Mouse (Mus musculus): ENCODE measurements around the gene Lsm4. TPM values are rescaled to one million over a fixed set of nuclear protein-coding genes. Genes with fewer than 3 reads are reported as not detected.

Gene Lsm4
- polyA plus RNA-seq, 1 experiment from 2014 or later: 197 TPM

DNA sequence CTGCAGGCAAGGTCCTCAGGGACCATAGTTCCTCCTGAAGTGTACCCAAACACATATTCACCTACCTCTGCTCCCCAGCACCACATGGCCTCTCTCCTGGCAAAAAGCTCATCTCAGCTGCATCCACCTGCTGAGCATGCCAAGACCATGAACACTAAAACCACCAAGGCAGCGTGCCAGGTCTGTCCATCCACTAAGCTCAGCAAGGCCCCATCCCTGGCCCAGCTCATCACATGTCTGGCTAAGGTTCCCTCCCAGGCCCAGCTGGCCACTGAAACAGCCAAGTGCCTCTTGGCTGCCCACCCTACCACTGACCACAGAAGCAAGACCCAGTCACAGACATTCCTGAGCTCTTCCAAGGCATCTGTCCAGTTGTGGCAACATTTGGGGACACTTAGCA is 37.2 kb downstream of the Lsm4 start:
- Histone ChIP-seq H3K4me3 (replicated peaks; ENCODE audit: low read length) (no peak overlapping the region), H3K27me3 (ENCODE audit: control insufficient read depth, insufficient read depth, low read length) (no peaks in the 10 kb centered on the region), H3K36me3 (replicated peaks; ENCODE audit: control insufficient read depth, insufficient read depth) (no peaks in the 10 kb centered on the region), H3K4me1 (replicated peaks; ENCODE audit: control insufficient read depth, insufficient read depth, low read length) (no peaks in the 10 kb centered on the region), H3K27ac (no peak overlapping the region), H3K9me3 (ENCODE audit: control insufficient read depth, low read length) (no peaks in the 10 kb centered on the region), H3K9ac (no peak overlapping the region), H3K4me2 (replicated peaks) (no peak overlapping the region)
- ATAC-seq (ENCODE audit: low FRiP score) (no peak), DNase-seq (ENCODE audit: low spot score) (no peak)
- WGBS: 88% methylated on average over 1 of the region's 1 CpGs

DNA sequence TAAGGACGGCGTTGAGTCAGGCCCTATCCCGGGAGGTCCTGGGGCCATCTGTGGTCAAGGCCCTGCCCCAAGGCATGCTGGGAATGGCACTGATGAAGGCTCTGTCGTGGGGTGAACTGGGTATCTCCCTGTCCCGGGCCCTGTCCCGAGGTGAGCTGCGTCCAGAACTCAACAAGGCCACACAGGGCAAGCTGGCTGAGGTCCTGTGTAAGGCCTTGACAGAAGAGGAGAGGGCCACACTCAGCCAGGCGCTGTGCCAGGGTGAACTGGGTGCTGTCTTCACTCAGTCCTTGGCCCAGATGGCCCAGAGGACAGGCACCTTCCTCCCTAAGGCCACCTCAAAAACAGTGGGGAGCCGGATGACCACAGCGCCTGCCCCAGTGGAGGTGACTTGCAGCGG is 38.0 kb downstream of the Lsm4 start:
- H3K4me1 ChIP-seq (replicated peaks; ENCODE audit: control insufficient read depth, insufficient read depth, low read length): no peaks in the 10 kb centered on the region
- ATAC-seq (ENCODE audit: low FRiP score) (no peak), DNase-seq (ENCODE audit: low spot score) (no peak)
- 89% methylated on average over 11 of the region's 11 CpGs for WGBS
- no peaks in the 10 kb centered on the region for H3K9me3 ChIP-seq (ENCODE audit: control insufficient read depth, low read length)
- no peak overlapping the region for H3K4me3 ChIP-seq (replicated peaks; ENCODE audit: low read length)
- no peaks in the 10 kb centered on the region for H3K27me3 ChIP-seq (ENCODE audit: control insufficient read depth, insufficient read depth, low read length)
- no peak overlapping the region for H3K27ac ChIP-seq
- H3K36me3 ChIP-seq (replicated peaks; ENCODE audit: control insufficient read depth, insufficient read depth): no peaks in the 10 kb centered on the region
- no peak overlapping the region for H3K9ac ChIP-seq
- no peak overlapping the region for H3K4me2 ChIP-seq (replicated peaks)

DNA sequence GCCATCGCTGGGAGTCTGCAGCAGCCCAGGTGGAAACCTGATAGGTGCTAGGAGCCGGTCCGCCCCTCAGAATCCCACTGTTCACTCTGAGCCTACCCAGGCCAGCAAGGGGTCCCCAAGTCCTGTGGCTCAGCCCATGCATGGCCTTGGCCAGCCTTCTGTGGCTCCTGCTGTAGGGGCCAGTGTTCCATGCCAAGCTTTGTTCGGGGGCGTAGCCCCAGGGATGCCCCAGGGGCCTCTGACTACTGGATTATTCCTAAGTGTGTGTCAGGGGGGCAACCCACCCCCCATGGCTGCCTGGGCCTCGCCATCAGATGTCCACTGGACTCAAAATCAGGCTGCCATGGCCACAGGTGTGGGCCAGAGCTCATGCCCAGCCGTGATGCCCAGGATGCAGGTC is 40.9 kb downstream of the Lsm4 start:
- no peak for ATAC-seq (ENCODE audit: low FRiP score)
- Histone ChIP-seq H3K4me2 (replicated peaks) (no peak overlapping the region), H3K4me3 (replicated peaks; ENCODE audit: low read length) (no peak overlapping the region)

DNA sequence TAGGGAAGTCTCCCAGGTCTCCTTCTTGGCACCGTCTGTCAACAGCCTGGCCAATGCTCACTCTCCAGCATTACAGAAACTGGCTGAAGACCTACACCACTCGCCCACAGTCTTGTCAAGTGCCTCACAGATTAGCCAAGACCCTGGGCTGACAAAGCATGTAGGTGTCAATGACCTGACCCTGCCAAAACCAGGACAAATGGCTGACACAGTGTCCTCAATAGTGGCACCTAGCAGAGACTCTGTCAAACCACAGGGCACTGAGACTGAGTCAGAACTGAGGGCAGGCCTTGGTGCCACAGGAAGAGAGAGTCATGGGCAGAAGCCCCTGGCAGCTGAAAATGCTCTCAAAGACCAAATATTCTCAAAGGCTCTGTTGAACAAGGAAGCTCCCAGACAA is 42.0 kb downstream of the Lsm4 start:
- no peak for ATAC-seq (ENCODE audit: low FRiP score)
- Histone ChIP-seq H3K27me3 (ENCODE audit: control insufficient read depth, insufficient read depth, low read length) (no peaks in the 10 kb centered on the region), H3K9me3 (ENCODE audit: control insufficient read depth, low read length) (no peaks in the 10 kb centered on the region), H3K36me3 (replicated peaks; ENCODE audit: control insufficient read depth, insufficient read depth) (no peaks in the 10 kb centered on the region), H3K4me2 (replicated peaks) (no peak overlapping the region), H3K27ac (no peak overlapping the region), H3K4me3 (replicated peaks; ENCODE audit: low read length) (no peak overlapping the region), H3K4me1 (replicated peaks; ENCODE audit: control insufficient read depth, insufficient read depth, low read length) (no peaks in the 10 kb centered on the region), H3K9ac (no peak overlapping the region)
- DNase-seq (ENCODE audit: low spot score): no peak
- 71% methylated on average over 2 of the region's 2 CpGs for WGBS

More for the DNA sequence above, 40.9 kb downstream of the Lsm4 start:
- no peaks in the 10 kb centered on the region for H3K9me3 ChIP-seq (ENCODE audit: control insufficient read depth, low read length)
- no peak for DNase-seq (ENCODE audit: low spot score)
- H3K27ac ChIP-seq: no peak overlapping the region
- H3K4me1 ChIP-seq (replicated peaks; ENCODE audit: control insufficient read depth, insufficient read depth, low read length): no peaks in the 10 kb centered on the region
- H3K27me3 ChIP-seq (ENCODE audit: control insufficient read depth, insufficient read depth, low read length): no peaks in the 10 kb centered on the region
- no peak overlapping the region for H3K9ac ChIP-seq
- no peaks in the 10 kb centered on the region for H3K36me3 ChIP-seq (replicated peaks; ENCODE audit: control insufficient read depth, insufficient read depth)
- 80% methylated on average over 7 of the region's 7 CpGs for WGBS

DNA sequence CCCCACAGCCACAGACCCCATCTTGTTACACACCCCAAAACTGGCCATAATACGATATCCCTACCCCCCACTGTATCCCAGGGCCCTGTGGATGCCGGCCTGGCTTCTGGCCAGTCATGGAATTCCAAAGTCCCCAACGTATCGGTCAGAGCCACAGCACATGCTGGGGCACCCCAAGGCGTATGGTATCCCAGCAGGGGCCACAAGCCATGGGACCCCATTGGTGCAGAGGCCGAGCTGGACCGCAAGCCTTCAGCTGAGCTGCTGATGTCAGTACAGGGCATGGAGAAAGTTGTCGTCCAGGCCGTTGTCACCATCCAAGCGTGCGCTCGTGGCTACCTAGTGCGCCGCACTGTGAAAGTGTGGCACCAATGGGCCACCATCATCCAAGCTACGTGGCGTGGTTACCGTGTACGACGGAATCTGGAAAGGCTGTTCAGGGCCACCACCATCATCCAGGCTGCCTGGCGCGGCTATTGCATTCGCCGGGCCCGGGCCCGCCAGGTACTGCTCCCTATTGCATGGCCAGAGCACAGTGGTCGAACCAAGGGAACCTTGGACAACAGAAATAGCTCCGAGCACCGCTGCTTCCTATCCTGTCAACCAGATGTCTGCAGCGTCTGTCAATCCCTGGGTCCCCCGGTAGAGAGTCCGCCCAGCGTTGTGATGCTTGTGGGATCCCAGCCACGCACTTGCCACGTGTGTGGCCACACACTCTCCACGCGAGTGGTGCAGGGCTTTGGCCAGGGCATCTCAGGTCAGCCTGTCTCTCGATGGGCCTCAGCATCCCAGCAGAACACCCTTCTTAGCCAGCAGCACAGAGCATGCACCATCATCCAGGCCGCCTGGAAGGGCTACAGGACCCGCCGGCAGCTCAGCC is 43.7 kb downstream of the Lsm4 start:
- 87% methylated on average over 40 of the region's 40 CpGs for WGBS
- Histone ChIP-seq H3K9ac (no peak overlapping the region), H3K4me2 (replicated peaks) (no peak overlapping the region), H3K36me3 (replicated peaks; ENCODE audit: control insufficient read depth, insufficient read depth) (no peaks in the 10 kb centered on the region), H3K27ac (no peak overlapping the region), H3K4me3 (replicated peaks; ENCODE audit: low read length) (no peak overlapping the region), H3K27me3 (ENCODE audit: control insufficient read depth, insufficient read depth, low read length) (no peaks in the 10 kb centered on the region), H3K9me3 (ENCODE audit: control insufficient read depth, low read length) (no peaks in the 10 kb centered on the region), H3K4me1 (replicated peaks; ENCODE audit: control insufficient read depth, insufficient read depth, low read length) (no peaks in the 10 kb centered on the region)
- DNase-seq (ENCODE audit: low spot score): no peak
- ATAC-seq (ENCODE audit: low FRiP score): no peak

DNA sequence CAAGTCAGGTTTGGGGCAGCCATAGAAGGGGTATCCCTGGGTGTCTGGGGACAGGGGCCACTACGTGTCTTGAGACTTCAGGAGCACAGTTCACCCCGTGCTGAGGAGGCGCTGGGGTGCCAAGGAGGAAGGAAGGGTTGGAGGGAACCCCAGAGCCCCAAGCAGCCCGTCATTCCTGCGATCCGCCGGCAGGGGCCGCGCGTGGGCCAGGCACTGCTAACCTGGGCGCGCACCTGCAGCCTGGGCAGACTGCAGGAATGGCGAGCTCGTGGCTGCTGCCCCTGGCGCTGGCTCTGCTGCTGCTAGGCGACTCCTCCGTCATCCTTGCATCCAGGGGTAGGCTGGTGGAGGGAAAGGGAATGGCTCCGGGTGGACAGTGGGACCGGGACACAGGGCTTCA is 45.2 kb downstream of the Lsm4 start, which contains the start of gene Gm3336:
Gene Gm3336, plus strand, starts transcription at position 247 of the 400 bp plus-strand sequence.
- Histone ChIP-seq H3K9ac (no peak within 1 kb of the TSS), H3K27ac (no peak within 1 kb of the TSS), H3K36me3 (replicated peaks; ENCODE audit: control insufficient read depth, insufficient read depth) (no peaks in the 10 kb centered on the region), H3K4me1 (replicated peaks; ENCODE audit: control insufficient read depth, insufficient read depth, low read length) (no peaks in the 10 kb centered on the region), H3K4me2 (replicated peaks) (no peak within 1 kb of the TSS), H3K4me3 (replicated peaks; ENCODE audit: low read length) (no peak within 1 kb of the TSS), H3K27me3 (ENCODE audit: control insufficient read depth, insufficient read depth, low read length) (no peaks in the 10 kb centered on the region), H3K9me3 (ENCODE audit: control insufficient read depth, low read length) (no peaks in the 10 kb centered on the region)
- WGBS: 3% methylated on average over 19 of the region's 19 CpGs
- DNase-seq (ENCODE audit: low spot score) (no peak), ATAC-seq (ENCODE audit: low FRiP score) (peak; percentile 21; the same call in 1 of the 2 replicates)

DNA sequence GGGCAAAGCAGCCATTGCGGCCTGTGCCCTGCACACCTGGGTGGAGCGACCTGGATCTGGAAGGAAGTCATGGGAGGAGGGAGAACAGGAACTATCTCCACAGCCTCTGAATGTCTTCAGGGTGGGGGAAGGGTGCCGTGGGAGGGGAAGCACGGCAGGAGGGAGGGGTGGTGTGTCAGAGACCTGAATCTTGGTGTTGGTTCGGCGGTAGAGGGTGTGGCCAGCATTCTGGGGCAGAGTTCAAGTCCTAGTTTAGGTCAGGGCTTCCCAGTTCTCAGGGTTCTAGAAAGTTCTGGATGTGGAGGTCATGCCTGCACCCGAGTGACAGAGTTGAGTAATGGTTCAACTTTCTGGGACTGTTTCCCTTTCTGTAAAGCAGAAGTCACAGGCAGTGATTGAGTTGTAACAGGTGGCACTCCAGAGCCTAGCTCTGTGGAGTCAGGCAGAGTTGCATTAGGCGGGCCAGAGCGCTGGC is 46.8 kb downstream of the Lsm4 start:
- no peak overlapping the region for H3K4me3 ChIP-seq (replicated peaks; ENCODE audit: low read length)
- no peak overlapping the region for H3K27ac ChIP-seq
- H3K27me3 ChIP-seq (ENCODE audit: control insufficient read depth, insufficient read depth, low read length): no peaks in the 10 kb centered on the region
- H3K36me3 ChIP-seq (replicated peaks; ENCODE audit: control insufficient read depth, insufficient read depth): no peaks in the 10 kb centered on the region
- no peak overlapping the region for H3K4me2 ChIP-seq (replicated peaks)
- WGBS: 69% methylated on average over 9 of the region's 9 CpGs
- DNase-seq (ENCODE audit: low spot score) (no peak), ATAC-seq (ENCODE audit: low FRiP score) (no peak)
- no peak overlapping the region for H3K9ac ChIP-seq
- no peaks in the 10 kb centered on the region for H3K4me1 ChIP-seq (replicated peaks; ENCODE audit: control insufficient read depth, insufficient read depth, low read length)
- no peaks in the 10 kb centered on the region for H3K9me3 ChIP-seq (ENCODE audit: control insufficient read depth, low read length)

- Histone ChIP-seq H3K9ac (no peak overlapping the region), H3K4me1 (replicated peaks; ENCODE audit: control insufficient read depth, insufficient read depth, low read length) (no peaks in the 10 kb centered on the region), H3K27me3 (ENCODE audit: control insufficient read depth, insufficient read depth, low read length) (no peaks in the 10 kb centered on the region; the same call in 1 of the 2 replicates), H3K36me3 (replicated peaks; ENCODE audit: control insufficient read depth, insufficient read depth) (no peaks in the 10 kb centered on the region), H3K4me3 (replicated peaks; ENCODE audit: low read length) (no peak overlapping the region), H3K27ac (no peak overlapping the region), H3K4me2 (replicated peaks) (no peak overlapping the region), H3K9me3 (ENCODE audit: control insufficient read depth, low read length) (no peaks in the 10 kb centered on the region)
- ATAC-seq (ENCODE audit: low FRiP score): no peak
- peak; percentile 89 for DNase-seq (ENCODE audit: low spot score)
- 11% methylated on average over 3 of the region's 3 CpGs for WGBS
Observed at GRCm38 (mm10) chr8:70720739-70721138, 47.7 kb downstream of the Lsm4 start.

GRCm38 (mm10) chr8:70721601-70722000 is 48.6 kb downstream of the Lsm4 start:
- no peaks in the 10 kb centered on the region for H3K4me1 ChIP-seq (replicated peaks; ENCODE audit: control insufficient read depth, insufficient read depth, low read length)
- no peak overlapping the region for H3K4me3 ChIP-seq (replicated peaks; ENCODE audit: low read length)
- 87% methylated on average over 8 of the region's 8 CpGs for WGBS
- no peak for DNase-seq (ENCODE audit: low spot score)
- H3K9ac ChIP-seq: no peak overlapping the region
- no peak overlapping the region for H3K27ac ChIP-seq
- no peak overlapping the region for H3K4me2 ChIP-seq (replicated peaks)
- no peak for ATAC-seq (ENCODE audit: low FRiP score)
- no peaks in the 10 kb centered on the region for H3K9me3 ChIP-seq (ENCODE audit: control insufficient read depth, low read length)
- H3K36me3 ChIP-seq (replicated peaks; ENCODE audit: control insufficient read depth, insufficient read depth): no peaks in the 10 kb centered on the region
- peaks cover 6% of the 10 kb centered on the region for H3K27me3 ChIP-seq (ENCODE audit: control insufficient read depth, insufficient read depth, low read length)

Data from hindbrain, embryonic 14.5 days (tissue).